Mouse (Mus musculus): ENCODE measurements at regions not wholly inside any gene's neighbourhood (a gene's known extent, or its start where the extent isn't known, plus 50 kb on each side); places are given as distances from the start of the nearest gene placed in this dataset.
A peak's percentile ranks its signal among the peaks of the same experiment; 100 is the strongest.

DNA sequence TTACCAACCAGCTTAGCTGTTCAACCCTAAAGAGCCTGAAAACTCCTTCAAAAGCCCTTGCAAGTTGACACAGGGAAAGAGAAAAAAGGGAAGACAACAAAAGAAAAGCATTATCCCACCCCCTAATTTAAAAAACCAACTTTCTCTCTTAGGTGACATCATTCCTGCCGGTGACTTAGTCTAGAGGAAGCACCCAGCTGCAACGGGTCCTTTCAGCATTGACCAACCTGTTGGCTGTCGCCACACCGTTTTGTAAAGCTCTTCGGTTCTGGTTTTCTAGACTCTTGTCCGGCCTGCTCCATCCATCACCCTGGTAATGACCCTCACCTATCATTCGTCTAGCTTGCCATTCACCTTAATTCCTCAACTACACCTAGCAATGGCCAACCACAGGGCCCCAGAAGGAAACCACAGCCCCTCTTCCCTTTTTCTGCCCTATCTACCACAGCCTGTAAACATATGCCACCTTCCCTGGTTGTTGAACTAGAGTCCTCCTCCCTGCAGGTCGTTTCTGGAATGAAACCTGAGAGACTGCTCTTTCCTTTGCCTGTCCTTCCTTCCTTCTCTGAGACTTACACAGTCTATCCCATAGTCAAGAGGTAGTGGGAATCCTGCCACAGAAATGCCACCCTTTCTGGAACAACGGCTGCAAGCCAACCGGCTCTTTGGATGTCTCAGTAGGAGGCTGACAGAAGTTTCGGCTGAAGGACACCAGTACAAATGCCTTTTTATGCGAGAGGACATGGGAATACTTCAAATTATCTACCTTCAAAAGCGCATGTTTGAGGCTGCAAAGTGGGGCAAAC is 87.9 kb downstream of the Foxb1 start:
- H3K4me2 ChIP-seq (replicated peaks) = no peak overlapping the region
- WGBS = 68% methylated on average over 13 of the region's 13 CpGs
- no peak overlapping the region for H3K4me3 ChIP-seq (replicated peaks)
- peaks cover 46% of the 10 kb centered on the region for H3K27me3 ChIP-seq (replicated peaks)
- no peaks in the 10 kb centered on the region for H3K36me3 ChIP-seq
- no peaks in the 10 kb centered on the region for H3K9me3 ChIP-seq
- ATAC-seq = no peak
- H3K4me1 ChIP-seq (replicated peaks) = peaks cover 3% of the 10 kb centered on the region; the same call in 1 of the 2 replicates
- H3K9ac ChIP-seq = no peak overlapping the region
- H3K27ac ChIP-seq = no peak overlapping the region

DNA sequence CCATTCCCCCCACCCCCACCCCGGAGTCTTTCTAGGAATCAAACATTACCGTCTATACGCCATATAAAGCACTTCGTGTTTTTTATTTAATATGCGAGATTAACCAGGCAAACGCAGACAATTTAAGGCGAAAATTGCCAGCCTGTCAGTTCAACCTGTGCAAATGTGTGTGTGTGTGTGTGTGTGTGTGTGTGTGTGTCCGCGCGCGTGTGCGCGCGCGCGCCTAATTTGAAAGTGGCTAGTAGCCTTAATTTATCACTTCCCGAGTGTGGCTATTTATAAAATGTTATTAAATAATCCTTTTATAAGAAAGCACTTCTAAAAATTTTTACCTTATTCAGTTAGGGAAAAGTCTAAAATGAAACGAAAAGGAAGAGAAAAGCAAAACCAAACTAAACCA is 89.5 kb downstream of the Foxb1 start:
- Histone ChIP-seq H3K4me3 (replicated peaks) (no peak overlapping the region), H3K9ac (no peak overlapping the region), H3K27me3 (replicated peaks) (peaks cover 53% of the 10 kb centered on the region), H3K36me3 (no peaks in the 10 kb centered on the region), H3K4me2 (replicated peaks) (peak overlapping the region; percentile 39; the same call in 1 of the 2 replicates), H3K27ac (no peak overlapping the region), H3K9me3 (no peaks in the 10 kb centered on the region), H3K4me1 (replicated peaks) (peaks cover 3% of the 10 kb centered on the region; the same call in 1 of the 2 replicates)
- WGBS = 5% methylated on average over 18 of the region's 18 CpGs
- ATAC-seq = no peak

DNA sequence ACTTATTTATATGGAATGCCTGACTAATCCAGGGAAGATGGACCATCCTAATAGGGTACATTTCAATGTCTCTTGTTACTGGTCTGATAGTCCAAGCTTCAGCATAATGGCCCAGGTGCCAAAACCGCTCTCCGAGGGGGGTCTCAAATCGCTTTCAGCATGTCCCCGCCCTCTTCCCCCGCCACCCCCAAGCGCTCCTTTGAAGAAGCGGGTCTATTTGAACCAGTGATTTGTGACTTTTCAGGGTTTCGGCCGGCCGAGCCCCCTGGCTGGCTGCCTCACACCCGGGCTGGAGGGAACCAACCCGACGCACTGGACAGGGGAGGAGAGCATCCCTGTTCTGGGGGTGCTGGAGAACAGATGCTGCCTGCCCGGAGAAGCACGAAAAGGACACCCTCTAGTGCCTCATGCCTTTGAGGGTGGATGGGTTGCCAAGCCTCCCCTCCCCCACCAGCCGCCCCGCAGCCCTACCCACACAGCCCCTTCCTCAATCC is 90.1 kb downstream of the Foxb1 start:
- peaks cover 56% of the 10 kb centered on the region for H3K27me3 ChIP-seq (replicated peaks)
- H3K4me2 ChIP-seq (replicated peaks) = peak overlapping the region; percentile 39; the same call in 1 of the 2 replicates
- H3K4me3 ChIP-seq (replicated peaks) = no peak overlapping the region

DNA sequence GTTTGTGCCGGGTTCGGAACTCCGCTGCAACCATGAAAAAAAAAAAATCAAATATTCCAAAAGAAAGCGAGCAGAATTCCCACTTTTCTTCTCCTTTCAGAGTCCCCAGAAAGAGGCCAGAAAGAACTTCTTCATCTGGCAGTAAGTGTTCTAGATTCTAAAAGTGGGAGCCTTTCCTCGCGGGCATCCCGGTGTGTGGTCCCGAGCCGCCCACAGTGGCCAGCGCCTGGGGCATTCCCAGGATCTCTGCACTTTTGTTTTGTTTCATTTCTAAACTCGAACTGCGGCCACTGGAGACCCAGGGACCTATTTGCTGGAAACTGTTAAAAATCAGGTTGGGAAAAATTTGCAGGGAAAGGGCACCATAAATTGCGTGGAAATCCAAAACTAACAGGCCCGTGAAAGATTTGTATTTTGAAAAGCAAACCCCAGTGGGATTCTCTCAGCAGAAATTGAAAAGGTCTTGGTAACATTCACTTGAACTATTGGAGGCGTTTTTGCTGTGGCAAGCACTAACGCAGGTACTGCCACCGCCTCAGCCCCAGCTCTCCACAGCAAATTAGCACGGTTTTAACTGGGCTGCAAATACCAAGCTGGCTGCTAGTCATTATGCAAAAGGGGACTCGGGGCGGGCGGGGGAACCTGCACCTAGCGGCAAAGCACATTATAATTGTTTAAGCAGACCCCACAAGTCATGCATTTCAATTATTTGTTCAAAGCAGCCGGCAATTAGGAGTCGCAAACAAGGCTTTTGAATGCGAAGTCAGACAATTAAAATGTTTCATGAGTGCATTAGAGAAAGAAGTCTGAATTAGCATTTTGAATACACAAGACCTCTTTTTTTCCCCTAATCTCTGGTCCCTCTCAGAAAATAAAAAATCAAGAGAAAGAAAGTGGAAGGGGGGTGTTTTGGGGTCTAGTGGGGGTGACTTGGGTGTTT is 90.9 kb downstream of the Foxb1 start:
- Histone ChIP-seq H3K27me3 (replicated peaks) (peaks cover 56% of the 10 kb centered on the region), H3K4me3 (replicated peaks) (0 out of 2 replicates have a peak overlapping the region, but pooled peaks have one; percentile 1), H3K4me2 (replicated peaks) (no peak overlapping the region)

More for the DNA sequence above, 90.1 kb downstream of the Foxb1 start:
- Histone ChIP-seq H3K9me3 (no peaks in the 10 kb centered on the region), H3K4me1 (replicated peaks) (peaks cover 3% of the 10 kb centered on the region; the same call in 1 of the 2 replicates), H3K36me3 (no peaks in the 10 kb centered on the region), H3K27ac (no peak overlapping the region), H3K9ac (no peak overlapping the region)
- 2% methylated on average over 17 of the region's 17 CpGs for WGBS
- ATAC-seq = no peak

DNA sequence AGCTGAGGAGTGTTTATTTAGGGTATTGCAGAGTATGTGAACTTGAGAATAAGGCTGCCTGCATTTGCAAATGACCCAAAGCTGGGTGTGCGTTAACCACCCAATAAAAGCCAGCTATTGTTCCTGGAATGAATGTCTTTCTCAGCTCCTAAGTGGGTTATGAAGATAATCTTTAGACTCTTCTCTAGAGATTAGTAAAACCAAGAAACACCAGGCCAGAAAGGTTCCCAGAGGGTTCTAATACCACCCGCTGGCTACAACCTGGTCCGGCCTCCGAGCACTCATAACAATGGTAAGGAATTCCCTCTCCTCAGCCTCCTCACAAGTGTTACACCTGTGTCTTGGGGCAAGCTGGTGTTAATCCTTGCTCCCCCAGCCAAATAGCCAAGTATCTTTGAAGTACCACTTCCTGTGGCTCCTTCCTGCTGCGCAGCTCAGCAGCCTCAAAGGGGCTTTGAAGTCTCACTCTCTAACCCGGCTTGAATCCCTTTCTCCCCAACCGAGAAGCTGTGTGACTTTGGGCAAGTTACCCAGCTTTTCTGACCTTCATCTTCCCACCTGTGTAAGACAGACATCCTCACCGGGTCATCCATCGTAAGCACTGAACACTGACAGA is 92.2 kb downstream of the Foxb1 start:
- no peaks in the 10 kb centered on the region for H3K9me3 ChIP-seq

More for the DNA sequence above, 90.9 kb downstream of the Foxb1 start:
- Histone ChIP-seq H3K9me3 (no peaks in the 10 kb centered on the region), H3K4me1 (replicated peaks) (peaks cover 3% of the 10 kb centered on the region; the same call in 1 of the 2 replicates), H3K27ac (no peak overlapping the region), H3K36me3 (no peaks in the 10 kb centered on the region), H3K9ac (no peak overlapping the region)
- ATAC-seq = no peak
- 4% methylated on average over 25 of the region's 25 CpGs for WGBS

DNA sequence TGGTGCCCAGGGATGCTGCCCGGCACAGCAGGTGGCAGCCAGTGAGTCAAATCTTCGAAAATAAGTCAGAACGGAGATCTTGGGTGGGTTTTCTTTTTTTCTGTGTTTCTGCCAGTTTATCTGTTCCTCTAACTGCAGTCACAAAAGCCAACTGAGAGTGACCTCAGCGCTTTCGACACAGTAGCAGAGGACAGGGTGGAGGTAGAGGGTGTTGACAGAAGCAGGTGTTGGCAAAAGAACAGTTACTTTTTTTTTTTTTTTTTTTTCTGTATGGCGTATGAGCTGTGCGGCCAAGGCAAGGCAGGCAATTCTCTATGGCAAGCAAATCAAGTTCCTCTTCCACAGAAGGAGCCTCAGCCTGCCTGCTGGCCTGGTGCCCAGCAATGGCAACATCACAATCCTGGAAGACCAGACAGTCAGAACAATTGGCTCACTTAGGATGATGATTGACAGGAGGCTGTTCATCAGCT is 93.6 kb downstream of the Foxb1 start:
- no peak overlapping the region for H3K4me3 ChIP-seq (replicated peaks)
- H3K36me3 ChIP-seq = no peaks in the 10 kb centered on the region
- no peak overlapping the region for H3K4me2 ChIP-seq (replicated peaks)
- ATAC-seq = no peak
- 75% methylated on average over 7 of the region's 7 CpGs for WGBS
- H3K9me3 ChIP-seq = no peaks in the 10 kb centered on the region
- peaks cover 3% of the 10 kb centered on the region; the same call in 1 of the 2 replicates for H3K4me1 ChIP-seq (replicated peaks)
- no peak overlapping the region for H3K9ac ChIP-seq
- no peak overlapping the region for H3K27ac ChIP-seq
- H3K27me3 ChIP-seq (replicated peaks) = peaks cover 49% of the 10 kb centered on the region

More for the DNA sequence above, 92.2 kb downstream of the Foxb1 start:
- Histone ChIP-seq H3K4me1 (replicated peaks) (peaks cover 3% of the 10 kb centered on the region; the same call in 1 of the 2 replicates), H3K27me3 (replicated peaks) (peaks cover 51% of the 10 kb centered on the region), H3K36me3 (no peaks in the 10 kb centered on the region), H3K27ac (no peak overlapping the region), H3K9ac (no peak overlapping the region), H3K4me2 (replicated peaks) (no peak overlapping the region), H3K4me3 (replicated peaks) (no peak overlapping the region)
- WGBS = 11% methylated on average over 9 of the region's 9 CpGs
- no peak for ATAC-seq

DNA sequence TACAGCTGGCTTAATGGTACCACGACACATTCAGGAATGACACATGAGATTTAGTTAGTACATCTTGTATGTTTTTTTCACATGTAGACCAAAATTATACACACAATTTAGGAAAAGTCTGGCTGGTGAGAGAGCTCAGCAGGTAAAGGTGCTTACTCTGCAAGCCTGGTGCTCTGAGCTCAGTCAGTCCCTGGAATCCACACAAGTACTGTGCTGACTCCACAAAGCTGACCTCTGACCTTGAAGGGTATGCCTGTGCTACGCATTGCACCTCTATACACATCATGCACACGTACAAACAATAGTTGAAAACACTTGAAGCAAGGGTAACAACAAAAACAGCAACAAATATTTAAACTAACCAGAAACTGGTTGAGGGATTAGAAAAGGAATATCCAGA is 96.5 kb downstream of the Foxb1 start:
- no peak overlapping the region for H3K4me2 ChIP-seq (replicated peaks)

DNA sequence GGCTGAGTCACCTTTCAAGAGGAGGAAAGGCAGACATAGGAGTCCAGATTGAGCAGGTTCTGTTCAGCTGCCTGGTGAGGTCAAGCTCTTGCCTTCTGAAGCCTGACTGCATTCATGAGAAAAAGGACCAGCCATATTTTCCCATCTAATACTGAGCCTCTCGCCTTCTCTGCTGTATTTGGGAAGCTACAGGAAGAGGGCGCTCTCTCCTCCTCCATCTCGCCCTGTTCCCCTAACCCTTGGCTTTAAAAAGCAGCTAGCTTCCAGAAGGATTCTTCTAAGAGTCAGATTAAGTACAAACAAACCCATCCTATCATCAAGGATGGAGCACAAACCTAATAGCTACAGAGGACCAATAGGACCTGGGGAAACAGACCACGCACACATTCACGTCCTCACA is 98.3 kb downstream of the Foxb1 start:
- H3K4me1 ChIP-seq (replicated peaks) = no peaks in the 10 kb centered on the region
- no peaks in the 10 kb centered on the region for H3K9me3 ChIP-seq
- no peak overlapping the region for H3K4me2 ChIP-seq (replicated peaks)
- WGBS = 35% methylated on average over 5 of the region's 5 CpGs
- no peaks in the 10 kb centered on the region for H3K36me3 ChIP-seq
- no peak for ATAC-seq
- H3K27ac ChIP-seq = no peak overlapping the region
- no peak overlapping the region for H3K4me3 ChIP-seq (replicated peaks)
- no peak overlapping the region for H3K9ac ChIP-seq
- peaks cover 6% of the 10 kb centered on the region for H3K27me3 ChIP-seq (replicated peaks)

More for the DNA sequence above, 96.5 kb downstream of the Foxb1 start:
- H3K9me3 ChIP-seq = no peaks in the 10 kb centered on the region
- H3K27me3 ChIP-seq (replicated peaks) = peaks cover 24% of the 10 kb centered on the region
- no peak overlapping the region for H3K4me3 ChIP-seq (replicated peaks)
- WGBS = 85% methylated on average over 3 of the region's 3 CpGs
- no peak overlapping the region for H3K27ac ChIP-seq
- no peak overlapping the region for H3K9ac ChIP-seq
- no peaks in the 10 kb centered on the region for H3K36me3 ChIP-seq
- H3K4me1 ChIP-seq (replicated peaks) = no peaks in the 10 kb centered on the region
- ATAC-seq = no peak

DNA sequence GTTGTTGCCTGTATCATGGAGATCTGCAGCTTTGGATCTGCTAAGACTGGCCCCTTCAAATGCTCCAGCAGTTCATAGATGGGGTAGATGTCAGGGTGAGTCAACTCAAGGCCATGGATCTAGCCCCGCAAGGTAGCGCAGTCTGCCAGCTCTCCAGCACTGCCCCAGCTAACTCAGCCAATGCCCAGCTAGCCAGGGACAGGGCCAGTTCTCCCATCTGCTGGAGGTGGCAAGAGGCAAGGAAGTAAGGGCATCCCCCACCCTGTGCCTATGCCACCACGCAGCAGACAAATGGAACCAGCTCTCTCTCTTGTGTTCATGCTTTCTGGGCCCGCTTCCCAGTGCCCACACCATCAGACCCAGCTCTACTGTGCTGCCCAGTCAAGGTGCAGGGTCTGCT is 102.5 kb downstream of the Foxb1 start:
- Histone ChIP-seq H3K36me3 (no peaks in the 10 kb centered on the region), H3K27ac (no peak overlapping the region), H3K9ac (no peak overlapping the region), H3K4me1 (replicated peaks) (no peaks in the 10 kb centered on the region), H3K4me3 (replicated peaks) (no peak overlapping the region), H3K9me3 (no peaks in the 10 kb centered on the region), H3K27me3 (replicated peaks) (no peaks in the 10 kb centered on the region; the same call in 1 of the 2 replicates), H3K4me2 (replicated peaks) (no peak overlapping the region)
- 88% methylated on average over 4 of the region's 4 CpGs for WGBS
- no peak for ATAC-seq

DNA sequence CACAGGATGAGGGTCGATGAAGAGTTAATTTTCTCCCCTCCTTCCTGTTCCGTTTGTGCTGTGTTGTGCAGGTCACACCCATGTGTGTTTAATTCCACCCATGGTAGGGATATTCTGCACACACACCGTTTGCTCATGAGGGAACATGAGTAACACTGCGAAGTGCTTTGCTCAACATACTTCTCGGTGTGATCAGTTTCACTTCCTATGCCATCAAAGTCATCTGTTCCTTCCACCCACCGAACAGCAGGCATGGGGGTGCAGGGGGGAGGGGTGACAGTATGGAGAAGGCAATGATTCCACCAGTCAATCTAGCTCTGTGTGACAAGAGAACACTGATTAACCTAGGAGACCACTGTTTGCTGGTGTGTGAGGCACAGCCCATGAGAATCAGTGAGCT is 104.7 kb downstream of the Foxb1 start:
- H3K4me2 ChIP-seq (replicated peaks) = no peak overlapping the region
- no peaks in the 10 kb centered on the region for H3K27me3 ChIP-seq (replicated peaks)

DNA sequence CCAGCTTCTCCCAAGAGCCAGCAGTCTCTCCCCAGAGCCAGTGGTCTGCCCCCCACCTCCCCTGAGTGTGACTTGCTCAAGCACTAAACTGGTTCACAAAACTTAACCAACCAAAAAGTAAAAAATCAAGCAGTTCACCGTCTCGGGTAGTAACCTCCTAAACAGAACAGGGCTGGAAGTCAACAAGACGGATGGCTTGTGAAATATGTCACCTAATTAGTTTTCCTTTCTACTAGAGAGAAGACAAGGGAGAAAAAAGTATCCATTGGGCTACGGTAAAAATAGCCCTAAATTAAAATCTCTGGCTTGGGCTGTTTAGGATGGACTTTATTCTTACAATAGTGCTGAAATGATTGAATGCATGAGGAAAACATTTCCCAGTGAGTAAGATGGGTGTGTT is 108.6 kb downstream of the Foxb1 start:
- Histone ChIP-seq H3K4me1 (replicated peaks) (no peaks in the 10 kb centered on the region), H3K9me3 (no peaks in the 10 kb centered on the region), H3K9ac (no peak overlapping the region), H3K27me3 (replicated peaks) (no peaks in the 10 kb centered on the region), H3K27ac (no peak overlapping the region), H3K36me3 (no peaks in the 10 kb centered on the region), H3K4me2 (replicated peaks) (no peak overlapping the region), H3K4me3 (replicated peaks) (no peak overlapping the region)
- WGBS = 57% methylated on average over 4 of the region's 4 CpGs
- no peak for ATAC-seq

More for the DNA sequence above, 104.7 kb downstream of the Foxb1 start:
- Histone ChIP-seq H3K9me3 (no peaks in the 10 kb centered on the region), H3K9ac (no peak overlapping the region), H3K27ac (no peak overlapping the region), H3K36me3 (no peaks in the 10 kb centered on the region), H3K4me1 (replicated peaks) (no peaks in the 10 kb centered on the region), H3K4me3 (replicated peaks) (no peak overlapping the region)
- 66% methylated on average over 6 of the region's 6 CpGs for WGBS
- ATAC-seq = no peak
